Mouse (Mus musculus): ENCODE results near the gene Gm49318.

The Gm49318 gene

DNA sequence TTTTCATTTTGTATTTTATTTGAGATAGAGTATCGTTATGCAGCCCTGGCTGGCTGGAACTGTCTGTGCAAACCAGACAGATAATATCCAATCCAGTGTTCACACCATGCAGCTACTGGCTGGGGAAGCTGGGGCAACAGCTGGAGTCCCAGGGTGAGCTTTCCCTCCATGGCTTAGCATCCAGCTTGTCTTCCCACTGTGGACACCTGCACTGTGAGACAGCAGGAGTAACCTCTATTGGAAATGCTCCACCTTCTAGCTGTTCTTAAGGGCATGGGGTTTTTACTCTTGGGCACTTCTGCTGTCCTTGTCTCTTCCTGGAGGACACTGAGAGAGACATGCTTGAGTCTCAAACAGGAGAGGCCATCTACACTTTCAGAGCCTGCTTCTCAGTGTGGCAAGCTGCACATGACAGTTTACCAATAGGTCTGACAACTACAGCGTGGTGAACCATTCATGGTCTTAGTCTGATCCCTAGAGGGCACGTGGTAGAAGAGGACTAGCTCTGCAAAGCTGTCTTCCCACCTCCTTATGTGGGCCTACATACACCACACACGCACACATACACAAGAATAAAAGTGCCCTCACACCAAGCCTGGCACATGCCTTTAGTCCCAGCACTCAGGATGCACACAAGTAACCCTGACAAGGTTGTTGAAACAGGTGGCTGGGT lies 1.0 kb downstream of the Gm49318 start:
- DNase-seq (ENCODE audit: low spot score), result no peak

DNA sequence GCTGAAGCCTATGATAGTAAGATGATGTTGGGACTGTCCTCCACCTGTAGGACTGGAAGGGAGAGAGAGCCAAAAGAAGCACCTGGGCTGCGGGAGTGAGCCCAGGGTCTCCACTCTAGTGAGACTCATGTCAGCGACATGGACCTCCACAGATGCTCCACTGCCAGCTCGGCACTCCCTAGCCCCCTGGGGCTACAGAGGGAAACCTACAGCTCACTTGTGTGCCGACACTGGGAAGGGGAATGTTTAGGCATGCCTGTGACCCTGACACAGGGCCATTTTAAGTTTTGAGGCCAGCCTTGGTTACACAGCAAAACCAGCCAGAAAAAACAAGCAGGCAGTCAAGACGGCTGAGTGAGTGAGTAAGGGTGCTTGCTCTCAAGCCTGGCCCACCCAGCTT lies 3.9 kb downstream of the Gm49318 start:
- no peak for DNase-seq (ENCODE audit: low spot score)

DNA sequence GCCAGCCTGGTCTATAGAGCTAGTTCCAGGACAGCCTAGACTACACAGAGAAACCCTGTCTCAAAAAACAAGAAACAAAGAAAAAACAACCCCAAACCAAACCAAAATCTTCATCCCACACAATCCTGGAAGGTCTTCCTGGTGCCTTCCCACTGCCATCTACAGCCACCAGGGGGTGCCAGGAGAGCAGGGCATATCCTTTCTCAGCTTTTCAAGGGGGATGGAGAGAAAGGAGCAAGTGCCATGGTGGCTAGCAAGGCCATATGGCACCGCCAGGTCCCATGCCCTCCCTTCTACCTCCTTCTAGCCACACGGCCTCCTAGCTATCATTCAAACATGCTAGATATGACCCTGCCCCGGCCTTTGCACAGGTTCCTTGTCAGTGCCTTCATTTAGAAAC lies 4.6 kb downstream of the Gm49318 start:
- DNase-seq (ENCODE audit: low spot score), result peak; percentile 40

DNA sequence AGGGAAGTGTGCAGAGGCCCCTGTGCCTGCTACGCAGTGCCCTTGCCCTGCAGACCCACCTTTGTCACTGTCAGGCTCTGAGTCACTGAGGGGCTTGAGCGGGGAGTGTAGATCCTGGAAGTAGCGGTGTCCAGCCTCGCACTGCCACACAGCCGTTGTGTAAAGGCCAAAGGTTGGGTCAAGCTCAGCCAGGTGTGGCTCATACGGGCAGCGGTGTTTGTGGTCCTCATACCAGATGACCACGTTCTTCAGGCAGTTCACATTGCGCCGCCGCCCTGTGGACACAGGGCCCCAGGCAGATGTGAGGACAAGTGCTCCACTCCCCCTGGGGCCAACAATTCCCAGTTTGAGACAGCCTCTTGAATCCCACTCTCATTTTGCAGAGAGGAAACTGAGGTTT lies 5.4 kb downstream of the Gm49318 start:
- no peak for DNase-seq (ENCODE audit: low spot score)

DNA sequence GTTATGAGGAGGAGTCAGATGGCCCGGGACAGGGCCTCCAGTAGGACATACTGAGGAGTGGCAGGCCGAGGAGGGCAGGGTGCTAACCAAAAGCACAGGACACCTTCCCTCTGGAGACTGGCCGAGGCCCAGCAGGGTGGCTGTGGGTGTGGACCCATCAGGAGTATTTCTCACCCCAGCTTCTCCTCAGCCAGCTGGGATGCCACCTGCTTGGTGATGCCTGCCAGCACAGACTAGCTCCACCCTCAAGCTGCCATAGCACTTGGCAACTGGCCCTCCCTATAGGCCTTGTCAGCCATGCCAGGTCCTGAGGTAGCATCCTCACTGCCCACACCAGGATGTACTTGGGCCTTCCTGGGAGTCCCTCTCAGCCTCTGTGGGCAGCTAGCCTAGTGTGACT lies 6.7 kb downstream of the Gm49318 start:
- DNase-seq (ENCODE audit: low spot score), result no peak

DNA sequence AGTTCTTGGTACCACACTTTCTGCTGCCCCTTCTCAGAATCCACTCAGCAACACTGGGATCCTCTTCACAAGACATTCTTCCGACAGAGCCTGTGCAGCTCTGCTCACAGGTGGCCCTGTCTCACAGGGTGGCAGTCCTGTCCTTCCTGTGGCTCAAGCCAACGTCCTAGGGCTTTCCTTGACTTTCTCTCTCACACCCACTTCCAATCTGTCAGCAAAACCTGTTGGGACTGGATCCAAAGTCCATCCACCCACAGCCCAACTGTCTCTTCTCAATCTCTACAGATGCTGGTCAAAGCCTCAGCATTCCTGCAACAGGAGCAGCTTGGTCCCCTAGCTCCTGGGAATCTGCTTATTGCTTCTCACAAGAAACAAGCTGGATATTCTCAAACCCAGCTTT lies 9.7 kb downstream of the Gm49318 start:
- DNase-seq (ENCODE audit: low spot score), result no peak

DNA sequence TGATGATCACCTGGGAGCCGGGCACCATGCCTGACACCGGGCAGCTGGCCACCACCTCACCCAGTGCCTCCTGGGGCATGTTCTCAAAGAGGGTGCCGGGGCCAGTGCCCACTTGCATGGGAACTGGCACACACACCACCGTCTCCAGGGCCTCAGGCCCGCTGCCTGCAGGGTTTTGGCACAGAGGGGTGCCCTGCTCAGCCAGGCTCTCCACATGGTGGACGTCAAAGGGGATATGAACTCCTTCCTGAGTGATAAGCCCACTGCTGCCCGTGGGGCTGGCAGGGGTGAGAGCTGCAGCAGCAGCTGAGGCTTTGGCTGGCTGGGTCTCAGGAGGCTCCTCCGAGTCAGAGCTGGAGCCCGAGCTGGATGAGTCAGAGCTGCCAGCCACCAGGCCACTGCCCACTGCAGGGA lies 13.0 kb downstream of the Gm49318 start:
- DNase-seq (ENCODE audit: low spot score), result no peak

DNA sequence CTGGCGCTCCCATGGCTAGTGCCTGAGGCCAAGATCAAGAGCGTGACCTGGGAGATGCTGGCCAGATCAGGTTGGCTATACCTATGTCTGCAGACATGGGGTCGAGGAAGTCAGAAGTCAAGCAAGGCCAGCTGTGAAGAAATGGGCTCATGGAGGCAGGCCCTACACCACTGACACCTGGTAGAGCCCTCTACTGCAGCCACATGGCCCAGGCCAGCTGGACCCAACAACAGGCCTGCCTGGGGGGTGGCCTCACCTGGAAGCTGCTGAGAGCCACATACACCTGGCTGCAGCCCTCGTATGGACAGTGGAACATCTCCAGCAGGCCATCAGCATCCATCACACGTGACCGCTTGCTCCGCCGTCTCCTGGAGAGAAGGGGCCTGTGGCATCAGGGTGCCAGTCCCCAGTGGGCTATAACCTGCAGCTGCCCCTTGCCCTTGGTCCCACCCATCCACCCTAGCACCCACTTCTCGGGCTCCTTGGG lies 14.0 kb downstream of the Gm49318 start:
- no peak for DNase-seq (ENCODE audit: low spot score)

DNA sequence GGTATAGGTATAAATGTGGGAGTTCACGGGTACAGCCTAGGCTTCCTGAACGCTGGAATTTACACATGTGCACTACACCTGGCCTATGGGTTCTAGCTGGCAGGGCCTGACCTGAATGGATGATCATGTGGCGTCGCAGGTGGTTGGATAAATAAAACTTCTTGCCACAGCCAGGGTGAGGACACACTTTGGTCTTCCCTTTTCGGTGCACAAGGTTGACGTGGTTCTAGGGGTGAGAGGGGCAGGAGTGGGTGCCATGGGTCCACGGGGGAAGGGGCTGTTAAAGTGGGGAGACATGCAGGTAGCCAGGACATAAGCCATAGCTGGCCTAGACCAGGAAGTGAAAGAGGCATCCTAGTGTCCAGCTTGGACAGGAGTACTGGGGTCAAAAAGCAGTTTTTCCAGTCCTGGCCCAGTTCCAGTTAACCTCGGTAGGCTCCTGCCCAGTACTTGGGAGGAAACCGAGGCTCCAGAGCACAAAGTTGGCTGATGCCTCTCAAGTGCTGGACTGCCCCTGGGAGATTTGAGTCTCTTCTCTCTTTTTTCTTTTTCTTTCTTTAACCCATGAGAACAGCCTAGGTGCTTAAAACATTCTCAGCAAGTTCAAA lies 14.7 kb downstream of the Gm49318 start:
- no peak for DNase-seq (ENCODE audit: low spot score)

DNA sequence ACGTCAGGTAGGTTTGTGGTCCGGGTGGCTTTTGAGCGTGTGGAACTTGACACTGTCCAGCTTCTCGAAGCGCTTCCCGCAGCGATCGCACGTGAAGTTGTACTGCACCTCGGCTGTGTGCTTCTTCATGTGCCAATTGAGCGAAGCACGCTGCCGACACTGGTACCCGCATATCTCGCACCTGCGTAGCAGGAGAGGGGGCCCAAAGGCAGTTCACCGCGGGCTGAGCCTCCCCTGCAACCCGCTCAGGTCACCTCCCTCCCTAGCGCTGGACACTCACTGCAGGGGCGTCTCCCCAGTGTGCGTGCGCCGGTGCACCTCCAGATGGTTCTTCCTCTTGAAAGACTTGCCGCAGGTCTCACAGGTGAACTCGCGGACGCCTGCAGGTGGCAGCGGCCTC lies 15.3 kb downstream of the Gm49318 start:
- no peak for DNase-seq (ENCODE audit: low spot score)

DNA sequence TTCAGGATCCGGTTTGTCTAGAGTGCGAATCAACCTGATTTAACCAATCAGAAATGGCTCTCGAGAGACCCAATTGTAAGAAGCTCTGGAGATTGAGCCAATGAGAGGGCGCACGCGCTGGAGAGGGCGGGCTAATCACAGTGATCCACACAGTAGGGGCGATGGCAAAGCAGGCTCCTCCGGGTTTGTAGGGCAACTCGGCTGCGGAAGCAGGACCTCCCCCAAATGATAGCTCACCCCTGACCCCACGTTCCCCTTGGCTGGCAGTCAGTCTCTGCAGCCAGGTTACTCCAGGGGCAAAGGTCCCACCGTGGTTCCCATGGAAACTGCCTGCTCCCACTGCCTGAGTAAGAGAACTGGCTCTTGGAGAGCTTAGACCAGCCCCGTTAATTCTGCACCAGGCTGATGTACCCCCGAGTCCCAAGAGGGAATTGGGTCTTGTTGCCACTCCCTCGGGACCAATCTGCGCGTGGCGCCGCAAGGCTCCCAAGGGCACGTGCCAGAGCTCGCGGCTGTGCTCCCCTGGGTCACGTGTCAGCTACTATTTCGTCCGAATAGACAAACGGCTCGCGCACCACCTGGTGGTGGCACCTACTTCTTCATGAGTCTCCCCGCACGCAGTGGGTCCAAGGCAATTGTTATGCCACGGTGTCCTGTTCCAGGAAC lies 16.5 kb downstream of the Gm49318 start:
- DNase-seq (ENCODE audit: low spot score), result peak; percentile 56

DNA sequence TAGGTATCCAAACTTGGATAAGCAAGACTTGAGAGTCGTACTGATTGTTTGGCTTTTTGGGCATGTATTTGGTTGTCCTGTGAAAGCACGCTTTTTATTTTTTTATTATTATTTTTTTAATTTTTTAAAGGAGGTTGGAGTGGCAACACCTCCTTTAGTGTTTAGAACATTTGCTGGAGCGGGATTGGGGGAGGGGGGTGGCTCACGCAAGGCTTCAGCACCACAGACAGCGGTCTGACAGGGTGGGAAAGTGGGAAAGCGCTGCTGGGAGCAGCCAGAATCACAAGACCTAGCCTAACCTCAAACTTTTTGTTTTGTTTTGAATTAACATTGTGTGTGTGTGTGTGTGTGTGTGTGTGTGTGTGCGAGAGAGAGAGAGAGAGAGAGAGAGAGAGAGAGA lies 17.4 kb downstream of the Gm49318 start:
- no peak for DNase-seq (ENCODE audit: low spot score)

DNA sequence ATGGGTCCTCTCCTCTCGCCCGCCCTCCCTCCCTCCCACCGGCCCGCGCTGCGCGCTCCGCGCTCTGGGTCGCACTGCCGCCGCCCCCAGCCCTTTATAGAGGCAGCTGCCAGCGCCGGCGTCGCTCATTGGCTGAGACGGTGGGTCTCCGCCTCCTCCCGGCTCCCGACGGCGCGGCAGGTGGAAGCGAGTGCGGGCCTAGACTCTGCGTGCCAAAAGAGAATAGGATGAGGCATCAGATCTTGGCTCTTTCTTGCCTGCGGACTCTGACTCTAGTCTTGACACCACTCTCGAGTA lies 19.2 kb downstream of the Gm49318 start, which contains the start of gene Elavl3:
TSS of gene Elavl3 (minus strand) at position 66 of the 297 bp plus-strand sequence.
- DNase-seq (ENCODE audit: low spot score), result no peak

DNA sequence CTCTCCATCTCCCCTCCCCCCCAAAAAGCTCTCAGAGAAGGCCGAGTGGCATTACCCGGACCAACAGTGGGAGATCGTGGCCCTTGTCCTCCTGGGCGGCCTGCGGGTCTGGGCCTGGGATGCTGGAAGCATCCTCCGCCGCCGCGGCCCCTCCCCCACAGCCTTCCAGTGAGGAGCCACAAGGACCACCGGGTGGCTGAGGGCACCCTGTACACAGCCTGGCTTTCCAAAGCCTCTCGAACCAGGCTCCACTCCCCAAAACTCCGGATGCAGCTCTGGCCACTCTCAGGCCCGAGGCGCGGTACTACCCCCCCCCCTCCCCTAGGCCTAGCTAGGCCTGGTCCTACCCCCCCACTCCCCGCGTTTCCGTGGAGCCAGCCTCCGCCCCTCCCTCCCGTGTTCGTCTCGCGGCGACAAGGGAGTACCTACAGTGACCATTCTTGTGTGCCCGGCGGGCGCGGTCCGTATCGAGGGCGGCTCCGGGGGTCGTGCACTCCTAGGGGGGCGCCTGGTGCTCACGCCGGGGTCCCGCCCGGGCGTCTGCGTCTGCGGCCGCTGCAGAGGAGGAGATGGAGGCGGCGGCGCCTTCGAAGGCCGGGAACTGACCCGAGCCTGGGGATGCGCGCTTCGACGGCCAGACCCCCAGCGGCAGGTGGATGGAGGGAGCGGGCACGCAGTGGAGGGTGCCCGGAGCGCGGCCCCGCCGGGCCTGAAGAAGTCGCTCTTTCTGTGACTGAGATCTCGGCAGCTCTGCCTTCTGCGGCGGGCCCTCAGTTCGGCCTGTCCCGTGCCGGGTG lies 19.7 kb downstream of the Gm49318 start:
- DNase-seq (ENCODE audit: low spot score), result no peak

DNA sequence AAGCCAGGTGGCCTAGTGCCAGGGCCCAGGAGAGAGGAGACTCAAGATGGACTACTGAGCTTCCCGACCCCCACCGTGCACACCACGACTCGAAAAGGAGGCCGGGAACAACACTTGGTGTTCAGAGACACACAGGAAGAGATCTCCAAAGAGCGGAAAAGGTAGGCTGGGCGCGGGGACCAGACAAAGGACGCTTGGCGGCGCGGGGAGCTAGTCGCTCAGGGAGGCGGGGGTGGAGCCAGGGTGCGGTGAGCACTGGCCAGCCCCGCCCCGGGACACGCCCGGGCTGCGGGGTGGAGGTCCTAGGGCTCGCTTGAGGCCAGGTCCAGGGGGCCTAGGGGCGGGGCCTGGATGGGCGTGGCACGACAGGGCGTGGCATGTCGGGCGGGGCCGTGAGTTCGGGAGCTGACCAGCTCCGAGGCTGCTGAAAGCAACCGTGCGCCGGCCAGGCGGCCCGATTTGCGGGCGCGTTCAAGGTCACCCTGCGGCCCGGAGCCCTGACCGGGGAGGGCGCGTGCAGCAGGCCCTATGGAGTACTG lies 20.6 kb downstream of the Gm49318 start:
- peak; percentile 36 for DNase-seq (ENCODE audit: low spot score)

DNA sequence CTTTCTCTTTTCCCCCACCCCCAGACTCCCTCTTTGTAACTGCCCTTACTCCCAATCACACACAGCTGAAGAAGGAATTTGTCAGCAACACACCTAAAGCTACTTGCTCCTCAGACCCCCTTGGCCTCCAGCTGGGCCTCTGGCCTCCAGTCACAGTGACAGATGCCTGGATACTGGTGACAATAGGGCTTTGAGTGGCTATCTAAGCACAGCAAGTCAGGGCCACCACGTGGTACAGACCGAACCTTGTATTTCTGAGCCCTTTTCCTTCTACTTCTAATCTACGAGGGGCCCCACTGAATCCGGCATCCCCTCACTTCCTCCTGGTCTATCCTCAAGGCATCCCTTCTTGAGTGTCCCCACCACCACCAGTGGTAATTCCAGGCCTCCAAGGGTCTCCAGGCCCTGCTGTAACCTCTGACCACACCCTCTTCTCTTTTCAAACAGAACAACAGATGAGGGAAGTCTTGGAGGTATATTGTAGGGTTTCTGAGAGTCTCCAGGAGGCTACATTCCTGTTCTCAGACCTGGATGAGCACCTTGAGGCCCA lies 21.3 kb downstream of the Gm49318 start:
- DNase-seq (ENCODE audit: low spot score), result no peak

DNA sequence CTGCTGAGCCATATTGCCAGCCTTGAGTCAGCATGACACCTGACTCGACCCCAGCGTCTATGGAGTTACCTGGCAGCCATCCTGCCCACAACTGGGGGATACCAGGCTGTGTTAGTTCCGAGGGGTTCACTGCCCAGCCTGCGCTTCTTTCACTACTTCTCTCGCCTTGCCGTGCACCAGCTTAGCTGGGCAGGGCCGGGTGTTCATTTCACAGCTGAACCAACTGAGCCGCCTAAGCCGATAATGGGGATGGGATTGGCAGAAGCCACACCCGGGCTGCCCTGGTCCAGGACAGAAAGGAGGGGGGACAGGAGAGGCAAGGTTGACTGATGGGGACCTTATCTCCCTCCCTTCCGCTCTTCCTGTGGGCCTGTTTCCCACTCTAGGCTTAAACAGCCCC lies 21.7 kb downstream of the Gm49318 start:
- no peak for DNase-seq (ENCODE audit: low spot score)

DNA sequence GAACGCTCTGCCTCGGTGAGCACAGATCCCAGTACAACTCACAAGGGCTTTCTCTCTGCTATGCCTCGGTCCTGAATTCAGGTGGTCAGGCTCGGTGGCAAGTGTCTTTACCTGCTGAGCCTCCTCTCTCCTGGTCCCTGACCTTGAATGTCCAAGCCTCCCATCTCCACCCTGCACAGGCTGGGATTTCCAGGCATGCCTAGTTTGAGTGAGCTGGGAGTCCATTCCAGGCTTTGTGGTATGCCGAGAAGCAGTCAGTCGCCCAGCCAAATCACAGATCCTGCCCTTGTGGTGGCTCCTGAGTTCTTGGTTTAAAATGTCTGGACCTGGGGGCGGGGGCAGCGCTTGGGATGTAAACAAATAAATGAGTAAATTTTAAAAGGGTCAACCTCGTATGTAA lies 23.7 kb downstream of the Gm49318 start:
- no peak for DNase-seq (ENCODE audit: low spot score)

DNA sequence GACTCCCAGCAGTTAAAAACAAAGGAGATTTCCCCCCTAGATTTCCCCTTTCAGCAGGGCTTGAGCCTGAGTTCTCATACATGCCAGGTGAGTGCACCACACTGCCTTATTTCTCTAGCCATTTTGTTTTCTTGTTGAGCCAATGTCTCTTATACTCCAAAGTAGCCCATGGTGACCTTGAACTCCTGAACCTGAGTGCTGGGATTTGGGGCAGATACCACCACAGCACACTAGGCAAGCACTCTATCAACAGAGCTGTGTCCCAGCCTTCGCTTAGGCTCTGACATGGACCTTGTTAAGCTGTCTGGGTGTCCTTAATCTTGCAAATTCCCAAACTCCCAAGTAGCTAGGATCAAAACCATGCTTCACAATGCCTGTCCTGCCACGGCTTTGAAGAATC lies 29.2 kb downstream of the Gm49318 start:
- DNase-seq (ENCODE audit: low spot score), result no peak

DNA sequence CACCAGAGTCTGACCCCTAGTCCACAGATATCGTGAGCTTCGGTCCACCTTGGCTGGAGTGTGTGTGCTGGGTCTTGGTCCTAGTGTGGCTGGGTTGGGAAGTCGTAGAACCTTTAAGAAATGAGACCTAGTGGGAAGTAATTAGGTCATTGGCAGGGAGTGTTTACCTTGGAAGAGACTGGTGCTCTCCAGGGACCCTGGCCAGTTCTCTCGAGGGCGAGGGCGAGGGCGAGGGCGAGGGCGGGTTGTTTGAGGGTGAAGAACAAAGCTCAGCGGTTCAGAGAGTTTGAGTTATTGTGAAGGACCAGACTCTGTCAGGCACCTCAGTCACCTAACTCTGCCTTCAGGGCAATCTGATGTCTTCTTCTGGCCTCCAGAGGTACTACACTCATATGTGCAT lies 33.2 kb downstream of the Gm49318 start:
- no peak for DNase-seq (ENCODE audit: low spot score)

DNA sequence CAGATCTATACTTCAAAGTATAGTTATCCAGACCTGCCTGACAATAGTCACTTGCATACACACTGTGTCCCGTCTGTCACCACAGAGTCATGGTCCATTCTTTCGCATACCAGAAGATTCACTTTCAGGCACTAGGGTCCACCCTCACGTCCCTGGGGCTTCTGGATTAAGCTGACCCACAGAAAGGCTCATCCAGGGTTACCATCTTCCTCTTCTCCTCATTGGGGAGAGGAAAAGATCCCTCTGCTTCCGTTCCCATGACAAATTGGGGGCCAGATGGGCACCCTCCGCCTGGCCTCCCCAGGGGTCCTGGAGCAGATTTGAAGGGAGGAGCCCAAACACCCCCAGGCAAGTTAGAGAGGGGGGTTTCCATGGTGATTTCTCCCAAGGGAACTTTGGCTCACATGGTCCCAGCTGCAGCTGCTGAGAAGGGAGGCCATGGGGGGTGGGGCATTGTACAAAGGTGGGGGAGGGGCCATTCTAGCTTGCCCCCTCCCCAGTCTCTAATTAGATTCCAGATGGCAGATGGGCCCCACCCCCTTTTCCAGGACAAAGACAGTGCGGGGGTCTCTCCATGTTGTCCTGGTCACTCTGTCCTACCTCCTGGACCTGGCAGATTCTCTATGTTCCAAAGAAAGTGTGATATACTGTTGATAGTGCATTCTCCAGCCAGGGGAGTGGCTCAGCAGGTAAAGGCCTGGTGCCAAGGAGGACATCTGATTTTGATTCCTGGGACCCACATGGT lies 35.6 kb downstream of the Gm49318 start:
- no peak for DNase-seq (ENCODE audit: low spot score)
